Mouse (Mus musculus) liver, embryonic 15.5 days (tissue): ENCODE results near the gene Cers2. TPM values are rescaled to one million over a fixed set of nuclear protein-coding genes. Genes with fewer than 3 reads are reported as not detected.
A peak's percentile ranks its signal among the peaks of the same experiment; 100 is the strongest.
"Not testable (repeated sequence)": the region's sequence is repeated elsewhere in the genome, so short reads cannot be mapped to it uniquely, and the experiment has no call there.

Source experiments
- ATAC-seq: fragments of 200-750 bp; cut with Nextera tagmentation; 2 replicates; pipeline ENCODE4 v1.8.0; 2017; ENCODE audit warnings: moderate number of reproducible peaks, mild to moderate bottlenecking, moderate library complexity; ENCODE audit not compliant: insufficient read depth
- H3K27ac ChIP-seq: fragments of 300-500 bp; sonication (generic); replicated peaks from 2 replicates; pipeline ENCODE4 v1.5.1; 2015; ENCODE audit warnings: mild to moderate bottlenecking, inconsistent platforms
- H3K27me3 ChIP-seq: fragments of 300-500 bp; sonication (generic); 2 replicates; pipeline ENCODE4 v1.6.1; 2015; ENCODE audit warnings: mild to moderate bottlenecking, inconsistent platforms
- H3K36me3 ChIP-seq: fragments of 300-500 bp; sonication (generic); replicated peaks from 2 replicates; pipeline ENCODE4 v1.6.1; 2015; ENCODE audit warnings: moderate library complexity, mild to moderate bottlenecking, inconsistent platforms
- H3K4me1 ChIP-seq: fragments of 300-500 bp; sonication (generic); replicated peaks from 2 replicates; pipeline ENCODE4 v1.6.1; 2015; ENCODE audit warnings: inconsistent platforms
- H3K4me2 ChIP-seq: fragments of 300-500 bp; sonication (generic); 2 replicates; pipeline ENCODE4 v1.6.1; 2015; ENCODE audit warnings: moderate library complexity, mild to moderate bottlenecking, inconsistent platforms
- H3K4me3 ChIP-seq: fragments of 300-500 bp; sonication (generic); replicated peaks from 2 replicates; pipeline ENCODE4 v1.5.1; 2015; ENCODE audit warnings: mild to moderate bottlenecking, inconsistent platforms
- H3K9ac ChIP-seq: fragments of 300-500 bp; sonication (generic); 2 replicates; pipeline ENCODE4 v1.6.1; 2015; ENCODE audit warnings: moderate library complexity, mild to moderate bottlenecking, inconsistent platforms
- H3K9me3 ChIP-seq: fragments of 300-500 bp; sonication (generic); replicated peaks from 2 replicates; pipeline ENCODE4 v1.6.1; 2016; ENCODE audit warnings: inconsistent platforms
- WGBS: fragments of 180-500 bp; shearing (Covaris S2); methylation state at CpG from one replicate; pipeline ENCODE4 v1.1.7; 2015; ENCODE audit warnings: mixed read lengths; ENCODE audit not compliant: insufficient replicate concordance; 5-methylcytosine and 5-hydroxymethylcytosine counted together
- polyA plus RNA-seq: library from polyadenylated mRNA; unstranded; fragments of >200 nt; fragmentation: Nextera tagmentation; extraction: Ambion mirVana; gene quantifications from 2 replicates; pipeline ENCODE4 v1.2.1, GENCODE M21; 2015

Gene Cers2
- polyA plus RNA-seq, 1 experiment from 2014 or later, result 110 TPM

DNA sequence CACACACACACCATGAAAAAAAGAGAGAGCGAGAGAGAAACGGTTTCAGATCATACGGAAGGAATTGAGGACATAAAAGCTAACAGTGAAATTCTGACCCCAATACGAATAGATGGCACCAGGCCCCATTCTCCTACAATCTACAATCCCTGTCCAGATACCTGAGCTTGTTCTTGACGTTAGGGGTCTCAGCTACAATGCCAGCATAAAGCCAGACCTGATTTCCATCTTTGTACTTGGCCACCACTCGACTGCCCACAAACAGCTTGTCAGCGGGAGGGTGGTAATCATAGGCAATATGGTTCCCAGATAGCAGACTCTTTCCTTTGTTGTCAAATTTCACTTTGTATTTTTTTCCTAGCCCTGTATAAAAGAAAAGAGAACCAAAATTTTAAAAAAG, 31.9 kb downstream of the Cers2 start:
- ATAC-seq, result no peak
- WGBS, result 81% methylated on average over 7 of the region's 7 CpGs
- Histone ChIP-seq H3K9ac (no peak overlapping the region), H3K9me3 (no peaks in the 10 kb centered on the region), H3K4me2 (no peak overlapping the region), H3K27ac (no peak overlapping the region), H3K27me3 (no peaks in the 10 kb centered on the region), H3K4me3 (no peak overlapping the region), H3K36me3 (peaks cover 87% of the 10 kb centered on the region), H3K4me1 (no peaks in the 10 kb centered on the region)

DNA sequence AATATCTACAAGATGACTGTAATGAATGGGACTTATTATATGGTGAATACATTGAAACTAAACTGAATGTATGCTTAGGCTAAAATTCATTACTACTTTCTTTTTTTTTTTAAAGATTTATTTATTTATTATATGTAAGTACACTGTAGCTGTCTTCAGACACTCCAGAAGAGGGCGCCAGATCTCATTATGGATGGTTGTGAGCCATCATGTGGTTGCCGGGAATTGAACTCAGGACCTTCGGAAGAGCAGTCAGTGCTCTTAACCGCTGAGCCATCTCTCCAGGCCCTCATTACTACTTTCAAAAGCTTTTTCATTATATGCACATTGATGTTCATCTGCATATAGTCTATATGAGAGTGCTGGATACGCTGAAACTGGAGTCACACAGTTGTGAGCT, 33.8 kb downstream of the Cers2 start:
- H3K27ac ChIP-seq, H3K9me3 ChIP-seq, H3K9ac ChIP-seq, H3K27me3 ChIP-seq, H3K4me2 ChIP-seq, H3K4me3 ChIP-seq, H3K4me1 ChIP-seq, ATAC-seq: not testable (repeated sequence)
- H3K36me3 ChIP-seq, result peaks cover 87% of the 10 kb centered on the region
- WGBS, result 86% methylated on average over 5 of the region's 5 CpGs

DNA sequence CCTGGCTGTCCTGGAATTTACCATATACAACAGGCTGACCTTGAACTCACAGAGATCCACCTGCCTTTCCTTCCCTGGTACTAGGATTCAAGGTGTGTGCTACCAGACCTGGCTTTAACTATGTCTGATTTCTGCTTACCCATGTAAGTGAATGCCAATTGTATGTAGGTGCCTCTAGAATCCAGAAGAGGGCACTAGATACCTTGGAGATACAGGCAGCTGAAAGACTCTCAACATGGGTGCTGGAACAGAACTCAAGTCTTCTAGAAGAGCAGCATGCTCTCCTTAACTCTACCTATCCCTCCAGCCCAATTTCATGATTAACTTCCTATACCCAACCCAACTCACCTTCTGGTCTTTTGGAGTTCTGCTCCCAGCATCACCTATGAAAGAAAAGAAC, 34.9 kb downstream of the Cers2 start:
- H3K36me3 ChIP-seq, result peaks cover 86% of the 10 kb centered on the region
- ATAC-seq, result no peak
- H3K27ac ChIP-seq, result no peak overlapping the region

DNA sequence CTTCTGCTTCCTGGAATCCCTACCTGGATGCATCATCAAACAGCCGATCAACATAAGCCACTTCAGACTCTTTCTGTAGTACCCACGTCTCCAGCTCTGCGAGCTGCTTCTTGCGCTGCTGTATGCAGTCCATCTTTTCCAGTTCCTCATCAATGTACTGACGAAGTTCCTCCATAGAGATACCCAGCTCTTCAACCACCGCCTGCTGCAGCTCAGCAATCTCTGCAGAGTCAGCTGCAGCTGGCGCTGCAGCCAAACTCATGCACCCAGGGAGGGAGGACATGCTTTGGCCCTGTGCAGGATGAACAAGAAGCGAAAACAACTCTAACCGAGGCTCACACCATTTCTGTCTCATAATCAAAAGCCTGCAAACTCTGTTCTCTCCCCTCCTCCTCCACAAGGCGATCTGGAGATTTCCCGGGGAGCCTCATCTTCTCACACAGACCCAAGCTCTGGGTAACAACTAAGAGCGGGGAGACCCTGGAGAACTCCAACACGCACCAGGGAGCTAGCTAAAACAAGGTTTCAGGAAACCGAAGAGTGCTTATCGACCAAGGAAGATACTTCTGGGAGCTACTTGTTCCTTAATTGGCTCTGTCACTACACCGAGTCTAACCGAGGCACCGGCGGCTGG, 41.4 kb downstream of the Cers2 start:
- H3K9me3 ChIP-seq, H3K27me3 ChIP-seq, H3K27ac ChIP-seq, ATAC-seq, H3K9ac ChIP-seq: not testable (repeated sequence)
- 10% methylated on average over 12 of the region's 19 CpGs for WGBS
- Histone ChIP-seq H3K4me1 (peaks cover 10% of the 10 kb centered on the region; the same call in 1 of the 2 replicates), H3K4me3 (peak overlapping the region; percentile 65), H3K4me2 (peak overlapping the region; percentile 69), H3K36me3 (peaks cover 26% of the 10 kb centered on the region)

More for the DNA sequence above, 34.9 kb downstream of the Cers2 start:
- Histone ChIP-seq H3K9me3 (no peaks in the 10 kb centered on the region), H3K9ac (no peak overlapping the region), H3K27me3 (no peaks in the 10 kb centered on the region), H3K4me2 (no peak overlapping the region), H3K4me3 (no peak overlapping the region), H3K4me1 (no peaks in the 10 kb centered on the region)

DNA sequence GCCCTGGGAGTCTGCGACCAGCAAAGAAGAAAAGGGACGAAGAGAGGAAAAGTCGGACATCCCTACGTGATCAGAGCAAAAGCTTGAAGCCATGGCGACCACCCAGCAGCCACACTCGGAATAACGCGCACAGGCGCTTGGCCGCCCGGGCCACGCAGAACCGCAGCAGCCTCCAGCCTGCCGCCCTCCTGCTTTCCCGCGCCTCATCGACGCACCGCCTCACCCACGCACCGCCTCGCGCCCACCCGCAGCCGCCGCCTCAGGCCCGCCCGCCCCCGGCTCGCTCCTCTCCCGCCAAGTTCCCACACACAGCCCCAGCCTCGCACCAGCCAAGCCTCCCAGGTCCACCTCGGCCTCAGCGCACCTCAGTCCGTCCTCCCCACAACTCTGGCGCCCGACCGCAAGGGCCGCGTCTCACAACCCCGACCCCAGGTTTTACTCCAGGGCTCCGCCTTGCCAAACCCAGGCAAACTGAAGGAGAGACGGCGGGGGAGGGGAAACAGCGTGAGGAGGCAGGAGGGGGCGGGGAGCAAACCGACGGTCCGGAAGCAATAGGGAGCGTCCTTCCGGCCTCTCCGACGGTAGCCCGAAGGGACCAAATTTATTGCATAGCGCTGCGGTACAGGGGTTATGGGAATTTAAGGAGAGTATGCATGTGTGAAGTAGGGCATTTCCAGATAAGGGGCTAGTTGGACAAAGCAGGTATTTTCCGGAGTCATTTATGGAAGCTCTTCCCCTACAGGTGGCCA, 42.3 kb downstream of the Cers2 start, which contains the start of gene Setdb1:
TSS of gene Setdb1 (minus strand) at position 502 of the 749 bp plus-strand sequence.
- under 1% methylated on average over 35 of the region's 57 CpGs for WGBS
- peak within 1 kb of the TSS; percentile 59; the same call in 1 of the 2 replicates for H3K9ac ChIP-seq
- peaks cover 19% of the 10 kb centered on the region; the same call in 1 of the 2 replicates for H3K36me3 ChIP-seq
- peak within 1 kb of the TSS; percentile 69 for H3K4me2 ChIP-seq
- peak; percentile 92 for ATAC-seq
- H3K4me1 ChIP-seq, result peaks cover 10% of the 10 kb centered on the region; the same call in 1 of the 2 replicates
- H3K27ac ChIP-seq, H3K9me3 ChIP-seq, H3K27me3 ChIP-seq: not testable (repeated sequence)
- peak within 1 kb of the TSS; percentile 65 for H3K4me3 ChIP-seq

DNA sequence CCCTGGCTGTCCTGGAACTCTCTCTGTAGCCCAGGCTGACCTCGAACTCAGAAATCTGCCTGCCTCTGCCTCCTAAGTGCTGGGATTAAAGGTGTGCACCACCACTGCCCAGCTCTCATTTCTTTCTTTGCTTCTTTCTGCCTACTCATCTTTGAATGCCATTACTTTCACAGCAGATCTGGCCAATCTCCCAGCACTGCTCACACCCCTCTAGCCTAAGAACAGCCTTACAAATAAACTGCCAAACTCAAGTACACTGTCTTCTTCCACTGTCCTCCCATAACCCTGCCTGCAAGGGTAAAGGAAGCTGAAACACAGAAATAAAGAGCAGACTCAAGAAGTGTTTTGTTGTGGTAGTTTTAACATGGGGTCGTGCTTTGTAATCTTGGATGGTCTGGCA, 43.2 kb downstream of the Cers2 start:
- H3K36me3 ChIP-seq, result peaks cover 12% of the 10 kb centered on the region; the same call in 1 of the 2 replicates
- no peak for ATAC-seq
- no peaks in the 10 kb centered on the region for H3K9me3 ChIP-seq
- no peak overlapping the region for H3K27ac ChIP-seq
- no peak overlapping the region for H3K9ac ChIP-seq
- 88% methylated on average over 2 of the region's 2 CpGs for WGBS
- H3K27me3 ChIP-seq, result no peaks in the 10 kb centered on the region
- H3K4me1 ChIP-seq, result peaks cover 10% of the 10 kb centered on the region; the same call in 1 of the 2 replicates
- H3K4me2 ChIP-seq, result no peak overlapping the region
- no peak overlapping the region for H3K4me3 ChIP-seq

DNA sequence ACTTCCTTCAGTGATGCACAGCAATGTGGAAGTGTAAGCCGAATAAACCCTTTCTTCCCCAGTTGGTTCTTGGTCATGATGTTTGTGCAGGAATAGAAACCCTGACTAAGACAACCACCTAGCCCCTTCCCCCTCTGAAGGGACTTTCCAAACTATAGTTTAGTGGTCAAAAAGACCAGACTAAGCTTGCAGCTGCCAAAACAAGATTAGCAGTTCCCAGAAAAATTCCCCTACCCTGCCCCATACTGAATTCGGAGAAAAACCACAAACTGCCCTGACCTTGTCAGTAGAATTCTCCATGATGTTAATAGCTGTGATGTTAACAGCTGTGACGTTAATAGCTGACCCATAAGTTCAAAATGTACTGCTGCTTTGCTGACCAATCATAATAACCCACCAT, 45.7 kb downstream of the Cers2 start:
- H3K4me2 ChIP-seq, result not testable (repeated sequence)

DNA sequence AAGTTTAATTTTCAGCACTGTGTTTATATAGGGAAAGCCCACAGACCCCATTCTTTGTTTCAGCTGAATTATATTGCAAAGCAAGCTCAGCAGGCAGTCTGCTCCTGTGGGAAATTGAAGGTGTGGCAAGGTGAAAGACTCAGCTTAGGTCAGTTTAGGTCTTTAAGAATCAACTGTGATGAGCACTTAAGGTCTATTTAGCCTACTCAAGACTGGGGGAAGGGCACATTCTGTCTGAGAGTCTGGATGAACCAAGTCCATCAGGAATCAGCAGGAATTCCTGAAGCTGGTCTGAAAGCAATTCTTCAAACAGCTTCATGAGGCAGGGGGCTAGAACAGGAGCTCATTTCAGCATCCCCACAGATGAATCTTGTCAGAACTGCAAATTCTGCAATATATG, 55.5 kb downstream of the Cers2 start:
- Histone ChIP-seq H3K9me3 (no peaks in the 10 kb centered on the region), H3K27me3 (no peaks in the 10 kb centered on the region), H3K4me1 (no peaks in the 10 kb centered on the region), H3K27ac (no peak overlapping the region), H3K4me3 (no peak overlapping the region), H3K36me3 (no peaks in the 10 kb centered on the region), H3K9ac (no peak overlapping the region), H3K4me2 (no peak overlapping the region)
- no peak for ATAC-seq

More for the DNA sequence above, 45.7 kb downstream of the Cers2 start:
- 41% methylated on average over 3 of the region's 3 CpGs for WGBS
- not testable (repeated sequence) for H3K9me3 ChIP-seq, H3K9ac ChIP-seq, H3K4me1 ChIP-seq, H3K27me3 ChIP-seq, H3K27ac ChIP-seq, ATAC-seq, H3K4me3 ChIP-seq, H3K36me3 ChIP-seq

Other genes starting within 250 kb of the Cers2 start
- gene Pip5k1a, start 207.9 kb upstream of the Cers2 start, polyA plus RNA-seq, result 8.5 and 8.7 TPM in 2 replicates
- gene Vps72, start 203.8 kb upstream of the Cers2 start, polyA plus RNA-seq, result 31.4 and 36.6 TPM in 2 replicates
- gene Tmod4, start 190.3 kb upstream of the Cers2 start, polyA plus RNA-seq, result 0.53 and 0.88 TPM in 2 replicates
- 25.6 and 26.1 TPM in 2 replicates for gene Scnm1, start 180.8 kb upstream of the Cers2 start, polyA plus RNA-seq
- gene Lysmd1, start 180.7 kb upstream of the Cers2 start, polyA plus RNA-seq, result 7.1 and 8.3 TPM in 2 replicates
- gene Tnfaip8l2, start 172.4 kb upstream of the Cers2 start, polyA plus RNA-seq, result 9.3 and 9.8 TPM in 2 replicates
- 0.37 and 0.68 TPM in 2 replicates for gene Sema6c, start 154.3 kb upstream of the Cers2 start, polyA plus RNA-seq
- gene Gabpb2, start 96.9 kb upstream of the Cers2 start, polyA plus RNA-seq, result 6.2 and 7.1 TPM in 2 replicates
- 36.7 and 42.6 TPM in 2 replicates for gene Cdc42se1, start 86.1 kb upstream of the Cers2 start, polyA plus RNA-seq
- 2.2 and 2.7 TPM in 2 replicates for gene Mllt11, start 82.6 kb upstream of the Cers2 start, polyA plus RNA-seq
- gene Gm128, start 73.2 kb upstream of the Cers2 start, polyA plus RNA-seq, result 0.07 and 0.12 TPM in 2 replicates
- gene Bnipl, start 63.6 kb upstream of the Cers2 start, polyA plus RNA-seq, result not detected in 2 replicates
- gene Mindy1, start 33.4 kb upstream of the Cers2 start, polyA plus RNA-seq, result 18.8 and 20.9 TPM in 2 replicates
- gene Prune1, start 32.7 kb upstream of the Cers2 start, polyA plus RNA-seq, result 9.0 and 9.5 TPM in 2 replicates
- 2.1 and 2.8 TPM in 2 replicates for gene Anxa9, start 7.6 kb upstream of the Cers2 start, polyA plus RNA-seq
- 12.0 and 12.9 TPM in 2 replicates for gene Setdb1, start 42.4 kb downstream of the Cers2 start, polyA plus RNA-seq
- gene 4930558C23Rik, start 88.0 kb downstream of the Cers2 start, polyA plus RNA-seq, result not detected in 2 replicates
- gene Arnt, start 119.6 kb downstream of the Cers2 start, polyA plus RNA-seq, result 15.4 and 16.4 TPM in 2 replicates
- 1.3 and 1.8 TPM in 2 replicates for gene Ctsk, start 184.5 kb downstream of the Cers2 start, polyA plus RNA-seq
- gene Ctss, start 212.0 kb downstream of the Cers2 start, polyA plus RNA-seq, result 34.9 and 37.1 TPM in 2 replicates
- gene Hormad1, start 244.9 kb downstream of the Cers2 start, polyA plus RNA-seq, result not detected in 2 replicates